Mouse (Mus musculus): ENCODE measurements at regions not wholly inside any gene's neighbourhood (a gene's known extent, or its start where the extent isn't known, plus 50 kb on each side); places are given as distances from the start of the nearest gene placed in this dataset.

DNA sequence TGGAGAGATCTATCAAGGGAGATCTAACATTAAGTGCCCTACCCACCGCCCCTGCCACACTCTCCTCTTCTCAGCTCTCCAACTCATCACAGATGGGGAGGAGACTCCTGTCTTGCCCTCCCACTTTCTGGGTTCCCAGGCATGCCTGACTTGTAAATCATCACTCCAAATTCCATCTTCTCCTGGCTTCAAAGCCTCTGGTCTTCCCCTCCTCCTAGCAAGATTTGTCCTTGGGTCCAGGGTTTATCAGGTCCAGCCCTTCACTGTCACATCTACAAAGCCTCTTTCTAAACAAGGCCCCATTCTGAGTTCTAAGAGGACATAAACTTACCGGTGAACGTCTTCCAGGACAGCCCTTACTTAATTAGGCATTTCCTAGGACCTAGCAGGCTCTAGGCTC is 73.3 kb upstream of the Col5a1 start:
- no peak for DNase-seq (ENCODE audit: low read depth)

DNA sequence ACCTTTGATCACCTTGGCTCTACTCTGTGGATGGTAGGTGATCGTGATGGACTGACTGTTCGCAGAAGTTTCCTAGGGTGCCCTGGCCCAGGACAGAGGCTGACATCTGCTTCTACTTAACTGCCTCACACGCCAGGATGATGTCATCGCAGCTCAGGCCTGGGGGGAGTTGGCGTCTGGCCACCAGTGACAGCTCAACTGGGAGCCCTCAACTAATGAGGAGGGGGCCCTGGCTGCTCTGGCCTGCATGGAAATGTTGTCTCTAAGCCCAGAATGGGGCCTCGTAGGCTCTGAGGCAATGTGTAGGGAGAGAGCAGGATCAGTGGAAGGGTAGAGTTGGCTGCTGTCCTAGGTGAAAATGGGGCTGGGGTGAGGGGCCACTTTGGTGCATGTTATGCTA is 72.9 kb upstream of the Col5a1 start:
- no peak for DNase-seq (ENCODE audit: low read depth)

DNA sequence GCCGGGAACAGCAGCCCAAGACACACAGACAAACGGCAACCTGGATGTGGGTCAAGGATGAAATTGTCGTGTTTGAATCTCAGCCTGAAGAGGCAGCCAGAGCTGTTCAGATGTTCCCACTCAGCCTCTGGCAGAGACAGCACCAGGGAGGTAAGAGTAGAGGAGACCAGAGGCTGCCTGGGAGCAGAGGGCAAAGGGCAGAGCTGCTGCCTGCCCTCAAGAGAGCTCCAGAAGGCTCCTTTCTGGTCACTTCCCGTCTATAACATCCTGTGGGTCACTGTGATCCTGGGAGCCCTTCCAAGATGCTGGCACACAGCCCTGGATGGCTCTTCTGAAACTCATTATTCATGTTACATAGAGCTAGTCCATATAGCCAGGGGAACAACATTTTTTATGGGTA is 67.6 kb upstream of the Col5a1 start:
- peak; percentile 22 for DNase-seq (ENCODE audit: low read depth)

DNA sequence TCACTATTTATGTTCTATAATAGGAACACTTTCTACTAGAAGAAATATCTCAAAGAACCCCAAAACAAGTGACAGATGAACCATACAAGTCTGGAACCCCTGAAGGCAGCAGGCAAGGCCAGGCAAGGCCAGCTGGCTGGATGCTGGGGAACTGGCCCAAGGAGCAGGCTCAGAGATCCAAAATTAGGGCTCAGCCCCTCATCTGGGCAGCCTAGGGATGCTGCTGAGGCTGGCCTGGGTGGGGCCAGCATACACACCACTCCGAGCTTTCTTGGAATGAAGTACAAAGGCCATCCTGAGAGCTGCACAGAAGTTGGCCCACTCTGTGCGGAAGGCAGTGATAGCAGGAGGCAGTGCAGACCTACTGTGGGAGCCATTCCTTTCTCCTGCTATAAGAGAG is 59.4 kb upstream of the Col5a1 start:
- DNase-seq (ENCODE audit: low read depth): no peak

DNA sequence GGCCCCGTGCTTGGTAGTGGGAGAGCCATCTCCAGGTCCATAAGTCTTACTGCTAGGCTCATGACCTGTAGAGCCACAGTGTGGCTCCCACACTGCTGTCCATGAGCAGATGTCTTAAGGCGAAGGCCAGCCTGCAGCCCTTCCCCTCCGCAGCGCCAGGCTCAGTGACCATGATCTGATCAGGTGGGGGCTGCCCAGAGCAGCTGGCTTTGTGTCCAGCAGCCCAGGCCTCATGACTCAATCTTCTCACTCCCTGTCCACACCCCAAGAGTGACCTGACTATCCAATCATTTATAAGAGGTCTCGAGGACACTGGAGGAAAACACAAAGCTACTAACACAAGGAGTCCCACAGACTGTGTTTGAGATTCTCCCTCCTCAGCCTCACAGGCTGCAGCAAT is 58.6 kb upstream of the Col5a1 start:
- DNase-seq (ENCODE audit: low read depth): no peak

DNA sequence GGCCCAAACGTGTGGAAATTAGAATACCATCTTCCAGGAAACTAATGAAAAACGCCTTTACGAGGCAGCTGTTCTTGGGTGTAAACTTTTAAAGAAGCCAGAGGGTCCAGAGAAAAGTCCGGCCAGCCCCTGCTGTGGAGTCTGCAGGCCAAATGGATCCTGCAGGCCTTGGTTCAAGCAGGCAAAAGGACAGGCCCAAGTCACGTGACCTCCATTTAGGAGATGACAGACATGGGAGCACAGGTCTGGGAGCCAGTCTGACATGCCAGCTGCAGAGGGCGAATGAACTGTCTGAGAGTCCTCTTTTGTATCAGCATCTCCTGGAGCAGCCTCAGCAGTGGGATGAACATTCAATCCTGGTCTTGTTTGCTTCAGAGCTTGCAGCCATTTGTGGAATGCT is 58.0 kb upstream of the Col5a1 start:
- DNase-seq (ENCODE audit: low read depth): no peak

DNA sequence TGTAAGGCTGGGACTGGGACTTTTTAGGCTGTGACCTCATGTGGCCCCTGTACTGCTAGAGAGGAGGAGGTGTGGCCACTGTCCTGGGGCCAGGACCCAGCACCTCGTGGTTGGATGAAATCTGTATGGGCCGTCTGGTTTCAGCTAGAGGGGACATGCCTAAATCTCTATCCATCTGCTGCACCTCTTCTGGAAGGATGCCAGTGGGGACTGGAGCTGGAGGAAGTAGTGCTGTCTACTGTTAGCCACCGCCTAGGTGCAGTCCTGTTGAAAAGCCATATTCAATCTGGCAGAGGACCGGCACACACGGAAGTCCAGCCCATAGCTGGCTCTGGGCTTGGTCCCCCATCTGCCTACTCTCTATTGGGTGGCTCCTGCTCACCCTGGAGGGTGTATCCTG is 56.7 kb upstream of the Col5a1 start:
- no peak for DNase-seq (ENCODE audit: low read depth)

DNA sequence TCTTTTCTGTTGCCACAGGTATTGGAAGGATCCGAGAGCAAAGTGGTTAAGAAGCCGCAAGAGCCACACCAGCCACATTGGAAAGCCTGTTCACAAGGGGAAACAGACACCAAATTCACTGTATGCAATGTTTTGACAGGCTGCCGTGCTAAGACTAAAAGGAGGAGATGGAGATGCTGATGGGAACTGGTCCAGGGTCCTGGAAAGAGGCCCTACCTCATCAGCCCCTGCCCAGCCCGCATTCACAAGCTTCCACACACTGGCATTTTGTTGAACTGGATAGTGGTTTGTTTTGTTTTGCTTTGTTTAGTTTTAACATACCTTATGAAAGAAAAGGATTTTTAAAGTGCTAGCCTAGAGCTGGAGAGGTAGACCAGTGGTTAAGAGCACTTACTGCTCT is 51.3 kb upstream of the Col5a1 start:
- no peak for DNase-seq (ENCODE audit: low read depth)

DNA sequence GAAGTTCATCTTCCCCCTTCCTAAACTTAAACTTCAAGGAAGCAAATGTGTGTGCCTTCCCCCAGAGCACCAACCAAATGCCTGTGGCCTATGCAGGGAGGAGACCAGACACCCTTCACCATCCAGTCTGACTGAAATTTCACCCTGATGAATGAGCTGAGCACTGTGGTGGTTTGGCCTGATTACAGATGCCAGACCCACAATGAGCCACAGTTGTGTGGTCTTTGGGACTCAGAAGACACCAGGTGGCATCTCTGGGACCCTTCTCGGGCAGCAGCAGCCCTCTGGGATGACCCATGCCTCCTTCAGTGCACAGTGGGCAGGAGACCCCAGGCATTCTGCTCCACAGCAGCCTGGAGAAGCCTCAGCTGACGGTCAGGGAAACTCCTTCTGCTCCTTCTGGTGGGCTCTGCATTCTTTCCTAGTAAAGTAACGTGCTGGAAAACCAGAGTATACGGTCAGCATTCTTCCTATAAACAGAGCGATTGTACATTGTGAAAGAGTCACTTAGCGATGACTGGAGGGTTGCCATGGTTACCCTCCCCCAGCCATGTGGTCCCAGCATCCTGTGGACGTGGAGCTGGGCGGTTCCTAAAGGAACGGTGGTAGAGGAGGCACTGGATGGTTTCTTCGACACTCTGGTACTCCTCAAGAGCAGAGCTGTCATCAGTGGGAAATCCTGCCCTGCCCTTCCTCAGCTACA is 50.3 kb upstream of the Col5a1 start:
- DNase-seq (ENCODE audit: low read depth): no peak
